Mouse (Mus musculus) lung, adult 2 months (tissue): ENCODE measurements around the gene Adam19.

ENCODE experiments used
- CTCF ChIP-seq: fragments of 200-500 bp; IDR thresholded peaks from 2 replicates; pipeline ENCODE4 v1.5.1; 2011; ENCODE audit warnings: mild to moderate bottlenecking, low read length, control low read depth; ENCODE audit not compliant: insufficient read depth
- POLR2A ChIP-seq: fragments of 200-500 bp; IDR thresholded peaks from 2 replicates; pipeline ENCODE4 v1.6.1; 2011; ENCODE audit warnings: low read depth, mild to moderate bottlenecking, control low read depth, low read length, borderline replicate concordance; ENCODE audit errors: extremely low read depth

GRCm38 (mm10) chr11:46176155-46176554 lies 120.4 kb downstream of the Adam19 start:
- TF ChIP-seq CTCF = no peak
- no peak for TF ChIP-seq POLR2A
